Mouse (Mus musculus): ENCODE data around the gene Ghrl. TPM values are rescaled to one million over a fixed set of nuclear protein-coding genes. Genes with fewer than 3 reads are reported as not detected.
"Not testable (repeated sequence)": the region's sequence is repeated elsewhere in the genome, so short reads cannot be mapped to it uniquely, and the experiment has no call there.

Gene Ghrl
- polyA plus RNA-seq, 1 experiment from 2014 or later, result 1.5 TPM

DNA sequence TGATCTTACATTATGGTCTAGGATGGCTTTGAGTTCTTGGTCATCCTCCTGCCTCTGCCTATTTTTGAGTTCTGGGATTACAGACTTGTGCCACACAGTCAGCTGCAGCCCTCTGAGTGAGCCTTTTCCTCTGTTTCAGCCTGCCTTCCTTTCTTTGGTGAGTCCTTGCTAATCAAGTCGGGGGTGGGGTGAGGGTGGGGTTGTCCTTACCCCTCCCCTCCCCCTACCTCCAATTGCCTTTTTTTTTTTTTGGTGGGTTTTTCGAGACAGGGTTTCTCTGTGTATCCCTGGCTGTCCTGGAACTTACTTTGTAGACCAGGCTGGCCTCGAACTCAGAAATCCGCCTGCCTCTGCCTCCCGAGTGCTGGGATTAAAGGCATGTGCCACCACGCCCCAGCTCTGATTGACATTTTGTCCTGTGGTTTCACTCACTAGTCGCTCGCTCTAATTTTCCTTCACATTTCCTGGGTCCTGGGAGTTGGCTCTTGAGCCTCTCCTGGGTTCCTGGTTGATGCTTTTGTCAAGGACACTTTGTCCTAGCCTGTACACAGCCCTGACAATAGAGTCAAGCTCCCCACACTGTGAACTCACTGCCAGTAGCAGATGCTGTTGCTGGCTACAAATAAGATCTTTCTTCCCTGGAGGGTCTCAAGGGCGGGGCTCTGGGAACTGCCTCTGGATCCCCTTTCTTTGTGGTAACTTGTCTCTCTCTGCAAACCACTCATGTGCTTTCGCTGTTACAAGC is 36.4 kb downstream of the Ghrl start:
- no peak for ATAC-seq
- H3K27me3 ChIP-seq, result no peaks in the 10 kb centered on the region
- no peak for TF ChIP-seq CTCF (IDR thresholded peaks at IDR 0.05)
- in situ Hi-C loops (cut with MboI; ENCODE audit: low pct_unique_long_range_greater_than_20kb), result no loop called here
- ChIA-PET CTCF (no interaction called here), POLR2A (interaction anchor here (0.5 kb wide), 1 partner anchor 19 kb away, joined by 3 read pairs; no protein-coding TSS in a partner anchor)
- DNase-seq (ENCODE audit: low read depth, low spot score), result no peak

DNA sequence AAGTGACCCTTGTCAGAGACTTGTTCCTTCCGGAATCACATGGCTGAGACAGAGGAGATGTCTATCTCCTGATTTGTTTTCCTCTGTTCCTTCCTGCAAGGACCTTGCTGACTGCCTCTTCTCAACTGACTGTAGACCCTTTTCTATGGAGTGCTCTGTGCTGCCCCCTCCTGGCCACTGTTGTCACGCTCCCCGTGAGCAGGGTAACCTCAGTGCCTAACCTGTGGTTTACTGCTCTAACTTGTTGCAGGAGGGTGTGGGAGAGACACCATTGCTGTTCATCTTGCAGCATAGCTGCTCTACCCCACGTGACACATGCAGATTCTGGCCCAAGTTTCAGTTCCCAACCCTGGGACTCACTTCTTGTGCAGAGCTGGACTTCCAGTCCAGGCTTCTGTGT is 38.4 kb downstream of the Ghrl start:
- in situ Hi-C loops (cut with MboI; ENCODE audit: low pct_unique_long_range_greater_than_20kb), result no loop called here
- no peak for TF ChIP-seq CTCF (IDR thresholded peaks at IDR 0.05)

DNA sequence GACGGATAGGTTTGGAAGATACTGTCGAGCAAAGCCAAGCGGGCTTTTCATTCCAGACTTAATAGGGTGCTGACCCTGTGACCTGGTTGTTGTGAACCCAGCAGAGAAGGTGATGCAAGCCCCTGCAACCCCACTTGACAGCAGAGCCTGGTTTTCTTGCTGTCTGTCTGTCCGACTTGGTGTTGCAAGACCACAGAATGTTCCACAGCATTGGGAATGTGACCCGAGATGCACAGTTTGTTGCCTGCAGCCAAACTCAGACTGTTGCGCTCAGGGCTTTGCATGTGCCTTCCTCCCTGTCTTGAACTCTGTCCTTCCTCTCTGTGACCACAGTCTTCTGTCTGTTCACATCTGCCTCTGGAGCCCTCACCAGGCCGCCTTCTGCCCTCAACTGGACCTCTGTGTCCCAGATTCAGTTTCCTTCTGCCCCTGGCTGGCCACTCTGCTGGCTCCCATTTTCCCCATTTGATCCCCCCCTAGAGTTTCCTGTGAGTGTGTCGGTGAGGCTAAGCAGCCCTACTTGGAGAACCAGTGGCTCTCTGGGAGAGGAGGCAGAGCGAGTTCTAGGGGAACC is 39.6 kb downstream of the Ghrl start:
- CTCF ChIA-PET, result interaction anchor here (1.2 to 3.2 kb wide), 2 partner anchors 21 to 42 kb away, joined by 4 to 17 read pairs; partner anchors contain the start of gene Irak2
- POLR2A ChIA-PET, result no interaction called here
- ATAC-seq (no peak), DNase-seq (ENCODE audit: low read depth, low spot score) (no peak)
- TF ChIP-seq CTCF (IDR thresholded peaks at IDR 0.05), result no peak
- in situ Hi-C loops (cut with MboI; ENCODE audit: low pct_unique_long_range_greater_than_20kb), result no loop called here
- no peaks in the 10 kb centered on the region for H3K27me3 ChIP-seq

More for the DNA sequence above, 38.4 kb downstream of the Ghrl start:
- ChIA-PET POLR2A (no interaction called here), CTCF (interaction anchor here (0.8 to 1.6 kb wide), 7 partner anchors 15 to 50 kb away, joined by 3 to 8 read pairs (median 4); partner anchors contain the start of gene Irak2)
- ATAC-seq, result peak; percentile 79
- no peaks in the 10 kb centered on the region for H3K27me3 ChIP-seq
- no peak for DNase-seq (ENCODE audit: low read depth, low spot score)

DNA sequence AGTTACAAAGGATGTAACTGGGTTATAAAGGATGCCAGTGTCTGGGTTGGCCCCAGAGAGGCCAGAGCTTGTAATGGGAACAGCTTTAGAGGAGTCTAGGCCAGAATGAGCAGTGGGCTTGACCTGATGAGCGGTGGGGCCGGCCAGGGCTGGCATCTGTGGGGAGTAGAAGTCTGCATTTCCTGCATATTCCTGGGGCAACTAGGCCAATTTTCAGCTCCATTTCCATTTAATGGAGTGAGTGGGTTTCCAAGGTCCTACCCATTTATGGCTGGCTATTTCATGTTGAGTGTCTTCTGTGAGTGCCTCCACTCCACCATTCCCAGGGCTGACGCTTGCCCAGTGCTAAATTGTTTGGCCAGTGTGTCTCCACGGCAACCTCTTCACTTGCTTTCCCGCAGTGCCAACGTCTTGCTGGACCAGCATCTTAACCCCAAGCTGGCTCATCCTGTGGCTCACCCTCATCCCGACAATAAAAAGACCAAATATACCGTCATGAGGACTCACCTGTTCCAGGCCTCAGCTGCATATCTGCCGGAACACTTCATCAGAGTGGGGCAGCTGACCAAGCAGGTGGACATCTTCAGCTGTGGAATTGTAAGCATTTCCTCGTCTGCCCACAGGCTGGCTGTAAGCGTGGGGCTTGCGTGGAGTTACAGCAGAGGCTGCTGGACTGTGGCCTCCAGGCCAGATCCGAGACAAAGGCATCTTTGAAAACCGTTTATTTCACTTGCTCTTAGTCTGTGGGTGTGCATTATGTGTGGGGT is 41.3 kb downstream of the Ghrl start:
- ChIA-PET POLR2A (no interaction called here), CTCF (interaction anchor here (3.2 kb wide), 1 partner anchor 40 kb away, joined by 17 read pairs; the partner anchor contains the start of gene Irak2)
- DNase-seq (ENCODE audit: low read depth, low spot score) (no peak), ATAC-seq (no peak)
- in situ Hi-C loops (cut with MboI; ENCODE audit: low pct_unique_long_range_greater_than_20kb), result no loop called here
- H3K27me3 ChIP-seq, result no peaks in the 10 kb centered on the region
- no peak for TF ChIP-seq CTCF (IDR thresholded peaks at IDR 0.05)

DNA sequence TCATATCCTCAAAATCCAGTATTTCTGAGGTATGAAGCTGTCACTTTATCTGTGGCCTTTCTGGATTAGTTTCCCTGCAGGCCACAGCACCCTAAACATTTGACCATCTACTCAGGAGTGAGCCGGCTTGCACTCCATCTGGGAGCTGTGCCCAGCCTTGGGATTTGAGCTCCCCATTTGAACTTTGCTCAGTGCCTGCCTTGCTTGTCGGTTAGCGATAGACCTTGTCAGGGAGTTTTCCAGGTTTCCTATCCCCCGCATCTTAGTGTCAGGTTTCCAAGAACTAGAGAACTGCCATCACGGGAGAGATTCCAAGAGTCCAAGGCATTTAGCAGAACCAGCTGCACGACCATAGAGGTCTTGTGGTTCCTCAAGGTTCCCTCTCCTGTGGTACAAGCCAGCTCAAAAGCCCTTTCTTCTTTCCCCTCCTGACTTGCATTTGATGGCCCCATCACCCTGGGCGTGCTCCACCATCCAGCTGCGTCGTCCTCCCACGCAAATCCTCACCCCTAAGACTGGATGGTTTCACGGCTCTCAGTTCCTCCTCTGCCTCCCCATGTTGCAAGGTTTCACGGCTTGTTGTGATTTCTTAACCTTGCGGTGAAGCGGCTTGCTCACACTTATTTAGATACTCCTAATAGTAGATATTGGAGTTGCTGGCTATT is 42.5 kb downstream of the Ghrl start:
- POLR2A ChIA-PET, result no interaction called here

DNA sequence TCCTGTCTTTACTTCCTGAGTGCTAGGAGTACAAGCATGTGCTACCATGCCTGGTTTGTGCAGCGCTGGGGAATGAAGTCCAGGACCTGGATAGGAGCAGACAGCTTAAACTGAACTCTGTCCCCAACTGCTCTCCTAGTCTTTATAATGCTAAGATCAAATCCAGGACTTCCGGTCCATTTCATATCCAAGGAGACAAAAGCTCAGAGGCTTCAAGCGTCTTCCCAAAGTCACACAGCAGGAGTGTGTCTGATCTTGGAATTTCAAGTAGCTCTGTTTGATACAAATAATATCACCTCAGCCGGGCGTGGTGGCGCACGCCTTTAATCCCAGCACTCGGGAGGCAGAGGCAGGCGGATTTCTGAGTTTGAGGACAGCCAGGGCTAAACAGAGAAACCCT is 43.7 kb downstream of the Ghrl start:
- ATAC-seq (no peak), DNase-seq (ENCODE audit: low read depth, low spot score) (no peak)
- H3K27me3 ChIP-seq, result no peaks in the 10 kb centered on the region
- CTCF ChIA-PET, result interaction anchor here (1.4 kb wide), 2 partner anchors 31 to 38 kb away, joined by 3 to 7 read pairs; partner anchors contain the start of gene Irak2
- in situ Hi-C loops (cut with MboI; ENCODE audit: low pct_unique_long_range_greater_than_20kb), result no loop called here
- no peak for TF ChIP-seq CTCF (IDR thresholded peaks at IDR 0.05)
- POLR2A ChIA-PET, result interaction anchor here (0.6 kb wide), 1 partner anchor 1302 kb away, joined by 3 read pairs; no protein-coding TSS in a partner anchor

More for the DNA sequence above, 42.5 kb downstream of the Ghrl start:
- no peak for TF ChIP-seq CTCF (IDR thresholded peaks at IDR 0.05)
- ATAC-seq (no peak), DNase-seq (ENCODE audit: low read depth, low spot score) (no peak)
- H3K27me3 ChIP-seq, result no peaks in the 10 kb centered on the region
- in situ Hi-C loops (cut with MboI; ENCODE audit: low pct_unique_long_range_greater_than_20kb), result no loop called here
- CTCF ChIA-PET, result interaction anchor here (1.4 to 3.2 kb wide), 2 partner anchors 32 to 39 kb away, joined by 3 to 17 read pairs; partner anchors contain the start of gene Irak2

DNA sequence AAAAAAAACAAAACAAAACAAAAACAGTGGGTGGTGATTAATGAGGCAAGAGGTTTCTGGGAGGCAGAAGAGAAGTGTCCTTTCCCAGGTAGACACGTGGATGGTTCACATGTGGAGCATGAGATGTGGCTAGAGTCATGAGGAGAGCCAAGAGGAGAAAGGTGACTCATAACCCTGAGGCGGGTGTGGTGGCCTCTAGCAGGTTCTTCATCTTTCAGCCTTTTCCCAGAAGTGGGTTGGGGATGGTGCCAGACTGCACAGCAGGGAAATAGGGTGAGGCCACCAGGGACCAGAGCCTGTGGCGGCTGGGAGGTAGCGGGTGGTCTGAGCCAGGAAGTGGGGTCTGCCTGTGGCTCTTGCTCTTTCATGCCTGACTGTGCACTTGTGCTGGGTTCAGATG is 44.4 kb downstream of the Ghrl start:
- ATAC-seq (peak; percentile 88), DNase-seq (ENCODE audit: low read depth, low spot score) (peak; percentile 83)
- in situ Hi-C loops (cut with MboI; ENCODE audit: low pct_unique_long_range_greater_than_20kb), result no loop called here
- CTCF ChIA-PET, result interaction anchor here (1.4 to 1.9 kb wide), 2 partner anchors 37 kb away, joined by 7 read pairs; partner anchors contain the start of gene Irak2
- POLR2A ChIA-PET, result no interaction called here
- H3K27me3 ChIP-seq, result no peaks in the 10 kb centered on the region
- no peak for TF ChIP-seq CTCF (IDR thresholded peaks at IDR 0.05)

DNA sequence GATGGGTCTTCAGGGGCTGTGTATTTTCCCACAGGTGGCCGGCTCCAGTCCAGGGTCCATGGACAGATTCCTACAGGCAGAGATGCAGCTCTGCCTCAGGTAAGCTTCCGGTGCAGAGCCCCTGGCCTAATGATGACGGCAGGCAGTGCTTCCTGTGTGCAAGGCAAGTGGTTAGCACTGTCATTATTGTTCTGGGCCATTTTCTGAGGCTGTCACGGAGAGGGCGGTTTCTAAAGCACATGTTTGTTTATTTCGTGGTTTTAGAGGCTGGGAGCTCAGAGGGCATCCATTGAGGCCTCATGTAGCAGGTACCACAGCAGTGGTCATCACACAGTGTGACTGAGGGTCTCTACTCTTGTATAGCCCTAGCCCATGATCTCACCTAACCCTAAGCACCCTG is 46.7 kb downstream of the Ghrl start:
- ATAC-seq (no peak), DNase-seq (ENCODE audit: low read depth, low spot score) (no peak)
- in situ Hi-C loops (cut with MboI; ENCODE audit: low pct_unique_long_range_greater_than_20kb), result no loop called here
- POLR2A ChIA-PET, result no interaction called here
- H3K27me3 ChIP-seq, result no peaks in the 10 kb centered on the region
- no peak for TF ChIP-seq CTCF (IDR thresholded peaks at IDR 0.05)
- CTCF ChIA-PET, result interaction anchor here (1.9 kb wide), 1 partner anchor 35 kb away, joined by 7 read pairs; the partner anchor contains the start of gene Irak2

DNA sequence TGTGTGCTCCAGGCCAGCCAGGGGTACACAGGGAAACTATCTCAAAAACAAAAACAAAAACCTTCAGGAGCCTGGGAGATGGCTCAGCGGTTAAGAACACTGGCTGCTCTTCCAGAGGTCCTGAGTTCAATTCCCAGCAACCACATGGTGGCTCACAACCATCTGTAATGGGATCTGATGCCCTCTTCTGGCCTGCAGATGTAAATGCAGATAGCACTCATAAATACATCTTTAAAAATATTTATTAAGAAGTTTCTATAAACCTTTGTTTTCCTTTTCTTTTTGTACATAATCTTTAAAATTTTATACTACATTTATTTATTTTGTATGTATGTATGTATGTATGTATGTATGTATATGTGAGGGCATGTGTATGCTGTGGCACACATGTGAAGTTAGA is 47.7 kb downstream of the Ghrl start:
- CTCF ChIA-PET, result interaction anchor here (2.5 kb wide), 1 partner anchor 11 kb away, joined by 8 read pairs; no protein-coding TSS in a partner anchor
- DNase-seq (ENCODE audit: low read depth, low spot score); in situ Hi-C loops (cut with MboI; ENCODE audit: low pct_unique_long_range_greater_than_20kb); H3K27me3 ChIP-seq; POLR2A ChIA-PET; ATAC-seq: not testable (repeated sequence)

DNA sequence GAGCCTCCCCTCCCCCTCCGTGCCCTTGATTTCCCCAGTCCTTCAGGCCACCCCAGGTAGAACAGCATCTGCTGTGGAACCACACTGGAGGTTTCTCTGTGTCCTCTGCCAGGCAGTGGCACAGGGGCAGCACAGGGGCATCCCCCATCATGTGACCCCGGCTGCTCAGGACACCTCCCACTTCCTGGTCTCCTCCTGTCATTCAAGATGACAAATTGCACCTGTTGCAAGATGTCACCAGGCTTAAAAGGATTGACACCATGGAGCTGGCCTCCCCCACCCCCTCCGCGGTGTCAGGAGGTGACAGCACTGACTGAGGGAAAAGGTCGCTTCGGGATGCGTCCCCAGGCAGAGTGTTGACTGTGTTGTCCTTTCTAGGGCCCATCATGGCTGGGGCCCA is 49.9 kb downstream of the Ghrl start:
- CTCF ChIA-PET, result interaction anchor here (1.8 to 2.5 kb wide), 2 partner anchors 9 to 31 kb away, joined by 4 to 8 read pairs; partner anchors contain the start of gene Irak2
- ATAC-seq (no peak), DNase-seq (ENCODE audit: low read depth, low spot score) (no peak)
- no peaks in the 10 kb centered on the region for H3K27me3 ChIP-seq
- in situ Hi-C loops (cut with MboI; ENCODE audit: low pct_unique_long_range_greater_than_20kb), result no loop called here
- no peak for TF ChIP-seq CTCF (IDR thresholded peaks at IDR 0.05)
- POLR2A ChIA-PET, result no interaction called here

Data from Patski (cell line).